Mouse (Mus musculus) testis, adult 2 months (tissue): ENCODE measurements at regions not wholly inside any gene's neighbourhood (a gene's known extent, or its start where the extent isn't known, plus 50 kb on each side); places are given as distances from the start of the nearest gene placed in this dataset.

Source experiments
- H3K27ac ChIP-seq: fragments of 200-500 bp; 2 replicates; pipeline ENCODE4 v1.5.1; 2012; ENCODE audit warnings: low read depth, low read length; ENCODE audit not compliant: control insufficient read depth, insufficient read depth
- H3K27me3 ChIP-seq: fragments of 200-500 bp; 2 replicates; pipeline ENCODE4 v1.6.1; 2012; ENCODE audit warnings: mild to moderate bottlenecking, low read length, moderate library complexity; ENCODE audit not compliant: control insufficient read depth, insufficient read depth
- H3K36me3 ChIP-seq: fragments of 200-500 bp; 2 replicates; pipeline ENCODE4 v1.6.1; 2012; ENCODE audit warnings: mild to moderate bottlenecking, low read length; ENCODE audit not compliant: control insufficient read depth, insufficient read depth
- H3K4me1 ChIP-seq: fragments of 200-500 bp; 2 replicates; pipeline ENCODE4 v1.6.1; 2012; ENCODE audit warnings: low read length; ENCODE audit not compliant: control insufficient read depth, insufficient read depth
- H3K4me3 ChIP-seq: fragments of 200-500 bp; 2 replicates; pipeline ENCODE4 v1.5.1; 2012; ENCODE audit warnings: low read depth, mild to moderate bottlenecking, low read length, moderate library complexity, mixed read lengths; ENCODE audit not compliant: control insufficient read depth
- CTCF ChIP-seq: fragments of 200-500 bp; IDR thresholded peaks from 2 replicates; pipeline ENCODE4 v1.5.1; 2012; ENCODE audit warnings: low read depth, mild to moderate bottlenecking, inconsistent platforms, low read length, moderate library complexity; ENCODE audit not compliant: control insufficient read depth, insufficient read depth, insufficient replicate concordance
- POLR2A ChIP-seq: fragments of 200-500 bp; IDR thresholded peaks from 2 replicates; pipeline ENCODE4 v1.6.1; 2012; ENCODE audit warnings: low read depth, mild to moderate bottlenecking, inconsistent platforms, low read length, moderate library complexity; ENCODE audit not compliant: control insufficient read depth

GRCm38 (mm10) chr9:87649015-87649978 lies 81.8 kb downstream of the Tbx18 start:
- H3K36me3 ChIP-seq, result no peaks in the 10 kb centered on the region
- no peak overlapping the region for H3K27ac ChIP-seq
- H3K27me3 ChIP-seq, result no peaks in the 10 kb centered on the region
- no peak overlapping the region for H3K4me3 ChIP-seq
- TF ChIP-seq POLR2A (no peak), CTCF (no peak)
- H3K4me1 ChIP-seq, result no peaks in the 10 kb centered on the region

GRCm38 (mm10) chr9:87648317-87648716 lies 82.7 kb downstream of the Tbx18 start:
- Histone ChIP-seq H3K36me3 (no peaks in the 10 kb centered on the region), H3K4me3 (no peak overlapping the region), H3K27me3 (no peaks in the 10 kb centered on the region), H3K4me1 (no peaks in the 10 kb centered on the region), H3K27ac (no peak overlapping the region)
- TF ChIP-seq POLR2A, result no peak
- TF ChIP-seq CTCF, result no peak

- Histone ChIP-seq H3K4me3 (no peak overlapping the region), H3K27ac (no peak overlapping the region), H3K36me3 (no peaks in the 10 kb centered on the region), H3K27me3 (no peaks in the 10 kb centered on the region), H3K4me1 (no peaks in the 10 kb centered on the region)
- TF ChIP-seq POLR2A (no peak), CTCF (no peak)
Observed at GRCm38 (mm10) chr9:87645032-87645431, 86.0 kb downstream of the Tbx18 start.

DNA sequence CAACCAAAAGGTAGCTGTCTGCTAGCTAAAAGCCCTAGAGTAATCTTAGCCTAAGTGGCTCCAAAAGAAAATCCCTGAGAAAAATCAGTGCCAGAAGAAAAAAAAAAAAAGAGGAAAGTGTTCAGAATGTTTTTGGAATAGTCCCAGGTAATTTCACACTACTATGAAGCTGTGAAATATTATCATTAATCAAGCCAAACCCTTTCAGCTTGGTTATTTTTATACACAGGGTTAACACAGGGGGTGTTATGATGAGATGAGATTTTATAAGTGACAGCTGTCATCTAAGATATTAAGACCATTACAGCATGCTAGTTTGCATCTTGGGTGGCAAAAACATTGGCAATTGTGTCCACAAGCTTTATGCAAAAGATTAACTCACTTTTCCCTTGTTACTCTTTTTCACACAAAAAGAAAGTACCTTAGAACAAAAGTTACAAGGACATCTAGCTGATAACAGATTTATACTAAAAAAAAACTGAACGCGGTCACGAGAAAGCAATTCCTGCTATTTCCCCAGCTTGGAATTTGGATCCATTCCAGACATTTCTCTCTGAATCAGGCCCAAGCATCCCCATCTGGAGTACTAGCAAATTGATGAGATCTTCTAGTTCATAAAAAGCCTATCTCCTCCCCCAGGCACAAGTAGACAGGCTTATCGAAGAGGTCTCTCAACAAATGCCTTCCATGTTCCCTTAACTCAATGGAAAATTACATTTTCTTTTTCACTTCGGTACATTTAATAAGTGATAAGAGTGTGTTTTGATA lies 97.0 kb downstream of the Tbx18 start:
- TF ChIP-seq POLR2A (no peak), CTCF (no peak)
- no peaks in the 10 kb centered on the region for H3K4me1 ChIP-seq
- H3K4me3 ChIP-seq, result no peak overlapping the region
- no peaks in the 10 kb centered on the region for H3K36me3 ChIP-seq
- H3K27ac ChIP-seq, result no peak overlapping the region
- H3K27me3 ChIP-seq, result no peaks in the 10 kb centered on the region

DNA sequence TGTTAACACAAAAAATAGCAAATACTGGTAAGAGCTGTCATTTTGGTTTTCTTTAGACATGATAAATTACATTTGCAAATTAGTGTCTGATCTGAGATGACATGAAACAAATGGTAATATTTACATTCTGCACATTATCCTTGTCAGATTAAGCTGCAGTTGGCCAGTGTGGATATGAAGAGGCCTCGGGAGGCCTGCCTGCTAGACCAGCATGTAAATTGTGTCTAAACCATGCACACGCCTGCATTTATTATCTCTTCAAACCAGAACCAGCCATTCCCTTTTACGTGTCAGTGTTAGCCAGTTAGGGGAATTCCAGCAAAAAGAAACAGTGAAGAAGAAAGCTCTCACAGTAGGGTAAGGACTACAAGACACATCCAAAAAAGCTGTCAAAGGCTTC lies 104.6 kb downstream of the Tbx18 start:
- Histone ChIP-seq H3K4me1 (no peaks in the 10 kb centered on the region), H3K4me3 (no peak overlapping the region), H3K27ac (no peak overlapping the region), H3K27me3 (no peaks in the 10 kb centered on the region), H3K36me3 (no peaks in the 10 kb centered on the region)
- TF ChIP-seq CTCF, result no peak

DNA sequence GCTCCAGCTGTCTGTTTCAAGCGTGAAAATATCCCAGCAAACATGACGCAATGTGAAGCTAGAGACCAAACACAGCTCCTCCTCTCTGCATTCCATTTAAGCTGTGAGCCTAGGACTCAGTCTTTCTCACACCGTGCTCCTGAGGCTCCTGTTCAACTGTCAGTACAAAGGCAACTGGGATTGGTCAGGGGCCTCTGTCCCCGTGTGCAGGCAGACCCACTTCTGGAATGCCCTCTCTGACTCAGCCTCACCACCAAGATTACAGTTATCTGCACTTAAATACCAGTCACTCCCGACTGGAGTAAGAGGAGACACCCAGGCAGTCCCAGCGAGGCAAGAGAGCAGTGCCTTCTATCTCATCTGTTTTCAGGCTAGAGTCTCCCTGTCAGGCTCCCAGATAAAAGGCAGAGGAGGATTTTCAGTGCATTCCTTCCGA lies 112.8 kb downstream of the Tbx18 start:
- no peak overlapping the region for H3K4me3 ChIP-seq

More for the DNA sequence above, 112.8 kb downstream of the Tbx18 start:
- H3K4me1 ChIP-seq, result peaks cover 5% of the 10 kb centered on the region
- no peak for TF ChIP-seq POLR2A
- no peak for TF ChIP-seq CTCF
- H3K27me3 ChIP-seq, result no peaks in the 10 kb centered on the region
- no peak overlapping the region for H3K27ac ChIP-seq
- H3K36me3 ChIP-seq, result no peaks in the 10 kb centered on the region
